In genomic region chrX:99048111-99048510, GRCm38 (mm10) we compare ENCODE assay signal across 11 mouse cellular contexts. TPM values are rescaled to one million over a fixed set of nuclear protein-coding genes. Genes with fewer than 3 reads are reported as not detected.
A peak's percentile ranks its signal among the peaks of the same experiment; 100 is the strongest.
DNase-seq lines count a peak whose midpoint lies in the region; ATAC-seq and TF ChIP-seq lines count a peak whose summit lies in the region.
"Had no signal": no experiment of that assay in that cellular context is flagged by ENCODE, and none has a peak within 500 bp of the region (broad histone marks: within the 10 kb centered on the region; RNA-seq: fewer than 3 reads in every experiment).

No protein-coding gene starts in this region.

- no peak overlapping the region for H3K9ac ChIP-seq in heart, embryonic 13.5 days
- H3K9ac ChIP-seq in ES-Bruce4 (ENCODE audit: low read depth, poor library complexity, severe bottlenecking): no peak overlapping the region
- H3K9ac ChIP-seq in intestine, embryonic 14.5 days (ENCODE audit: low read length): no peak overlapping the region
- H3K9ac ChIP-seq: embryonic facial prominence, embryonic 12.5 days; heart, embryonic 15.5 days had no signal

- ATAC-seq in heart, embryonic 13.5 days (ENCODE audit: extremely low read depth, insufficient number of reproducible peaks, low FRiP score, low TSS enrichment): no peak
- ATAC-seq in intestine, embryonic 14.5 days (replicated peaks; ENCODE audit: low FRiP score, low TSS enrichment, low read depth): 0 out of 2 replicates have a peak, but pooled peaks have one; percentile 34

- H3K27ac ChIP-seq in heart, embryonic 13.5 days (replicated peaks): 0 out of 2 replicates have a peak overlapping the region, but pooled peaks have one; percentile 54
- H3K27ac ChIP-seq in ES-Bruce4 (ENCODE audit: insufficient read depth, low read length): peak overlapping the region; percentile 87; the same call in 1 of the 2 replicates
- no peak overlapping the region for H3K27ac ChIP-seq in intestine, embryonic 14.5 days (ENCODE audit: low read depth)
- H3K27ac ChIP-seq: embryonic facial prominence, embryonic 12.5 days had no signal

- no peaks in the 10 kb centered on the region for H3K36me3 ChIP-seq in heart, embryonic 13.5 days
- H3K36me3 ChIP-seq in ES-Bruce4 (ENCODE audit: control insufficient read depth, insufficient read depth, low read length, poor library complexity, severe bottlenecking): no peaks in the 10 kb centered on the region
- no peaks in the 10 kb centered on the region for H3K36me3 ChIP-seq in intestine, embryonic 14.5 days (ENCODE audit: control insufficient read depth, insufficient read depth, low read length)
- H3K36me3 ChIP-seq: embryonic facial prominence, embryonic 12.5 days; heart, embryonic 15.5 days had no signal

- 33% methylated on average over 4 of the region's 4 CpGs for WGBS in heart, embryonic 13.5 days
- 42% methylated on average over 4 of the region's 4 CpGs for WGBS in intestine, embryonic 14.5 days

- TF ChIP-seq CTCF in ES-Bruce4 (IDR thresholded peaks at IDR 0.05; ENCODE audit: low read depth, low read length): no peak

- H3K4me1 ChIP-seq in heart, embryonic 13.5 days: peaks cover 86% of the 10 kb centered on the region
- H3K4me1 ChIP-seq in ES-Bruce4 (ENCODE audit: control insufficient read depth, insufficient read depth, low read length): peaks cover 4% of the 10 kb centered on the region
- H3K4me1 ChIP-seq in intestine, embryonic 14.5 days (replicated peaks; ENCODE audit: control insufficient read depth, insufficient read depth, low read length): no peaks in the 10 kb centered on the region; the same call in 1 of the 2 replicates

- H3K27me3 ChIP-seq in heart, embryonic 13.5 days (replicated peaks): peaks cover 15% of the 10 kb centered on the region; the same call in 1 of the 2 replicates
- H3K27me3 ChIP-seq in ES-Bruce4 (ENCODE audit: control insufficient read depth, insufficient read depth, low read length, poor library complexity, severe bottlenecking): no peaks in the 10 kb centered on the region
- 0 out of 2 replicates have a peak, but pooled peaks cover 13% of the 10 kb centered on the region for H3K27me3 ChIP-seq in intestine, embryonic 14.5 days (replicated peaks; ENCODE audit: control insufficient read depth, insufficient read depth, low read length)

- no peak for TF ChIP-seq POLR2A in ES-Bruce4 (IDR thresholded peaks at IDR 0.05; ENCODE audit: insufficient read depth, low read length)

- H3K9me3 ChIP-seq in heart, embryonic 13.5 days: no peaks in the 10 kb centered on the region
- no peaks in the 10 kb centered on the region for H3K9me3 ChIP-seq in ES-Bruce4 (replicated peaks; ENCODE audit: control insufficient read depth, insufficient read depth, low read length, poor library complexity, severe bottlenecking)
- no peaks in the 10 kb centered on the region for H3K9me3 ChIP-seq in intestine, embryonic 14.5 days (ENCODE audit: control insufficient read depth, low read length)
- H3K9me3 ChIP-seq: embryonic facial prominence, embryonic 12.5 days; heart, embryonic 15.5 days had no signal

- H3K4me3 ChIP-seq in heart, embryonic 13.5 days: no peak overlapping the region
- no peak overlapping the region for H3K4me3 ChIP-seq in ES-Bruce4 (ENCODE audit: low read depth, low read length)
- no peak overlapping the region for H3K4me3 ChIP-seq in intestine, embryonic 14.5 days (ENCODE audit: low read depth, low read length)
- H3K4me3 ChIP-seq: embryonic facial prominence, embryonic 12.5 days; heart, embryonic 15.5 days had no signal

- no peak overlapping the region for H3K4me2 ChIP-seq in heart, embryonic 13.5 days
- no peak overlapping the region for H3K4me2 ChIP-seq in intestine, embryonic 14.5 days (ENCODE audit: low read length)
- H3K4me2 ChIP-seq: embryonic facial prominence, embryonic 12.5 days; heart, embryonic 15.5 days had no signal

- no peak for TF ChIP-seq EP300 in ES-Bruce4 (IDR thresholded peaks at IDR 0.05; ENCODE audit: insufficient read depth, low read depth, low read length)

- no peak for DNase-seq in heart, adult 9 months (ENCODE audit: low spot score in 2 of 2)
- no peak for DNase-seq in intestine, embryonic 14.5 days (ENCODE audit: low spot score)
- peak; percentile 69 to 76 for DNase-seq in kidney, postnatal 25 days
- no peak for DNase-seq in urinary bladder, postnatal 4 days (ENCODE audit: low spot score in 2 of 2)
- no peak for DNase-seq in cerebellum, postnatal 25 days
- no peak for DNase-seq in heart, adult 18-20 months
- DNase-seq: cerebellum, adult 18-20 months had no signal

RNA-seq across cellular contexts. Expression of gene Stard8, which starts 45.1 kb away (rescaled TPM):
- polyA plus RNA-seq in heart, embryonic 13.5 days (2015; fragmentation: Nextera tagmentation; extraction: Ambion mirVana): 12.0 and 14.9 TPM in 2 replicates
- polyA plus RNA-seq in ES-Bruce4 (2011; ENCODE audit: insufficient read depth, insufficient read length, low read depth, missing spikeins): 24.5 and 24.8 TPM in 2 replicates
- 6.3 and 6.6 TPM in 2 replicates for polyA plus RNA-seq in intestine, embryonic 14.5 days (2014; fragmentation: Nextera tagmentation; extraction: Ambion mirVana)
- total RNA-seq in heart, adult 18-20 months (2021): 10 to 100 TPM; 28.1 to 30.4 TPM

Comparison
In these comparisons a context has a peak if more than half of its experiments do, and no peak if none do; other contexts are left out.
1. DNase-seq: peak in kidney, postnatal 25 days (2 of 2); none in heart, adult 9 months (0 of 2), intestine, embryonic 14.5 days (single experiment), urinary bladder, postnatal 4 days (0 of 2), cerebellum, postnatal 25 days (0 of 2) and heart, adult 18-20 months (0 of 2).